Mouse (Mus musculus) spleen, adult 12 weeks (tissue): ENCODE measurements around the gene Prkab1.

ENCODE experiments used
- DNase-seq: peaks from one replicate; pipeline ENCODE4 v3.0.0; 2022; ENCODE audit warnings: low spot score

Gene Prkab1

GRCm38 (mm10) chr5:115979134-115979696, 45.1 kb downstream of the Prkab1 start:
- no peak for DNase-seq

DNA sequence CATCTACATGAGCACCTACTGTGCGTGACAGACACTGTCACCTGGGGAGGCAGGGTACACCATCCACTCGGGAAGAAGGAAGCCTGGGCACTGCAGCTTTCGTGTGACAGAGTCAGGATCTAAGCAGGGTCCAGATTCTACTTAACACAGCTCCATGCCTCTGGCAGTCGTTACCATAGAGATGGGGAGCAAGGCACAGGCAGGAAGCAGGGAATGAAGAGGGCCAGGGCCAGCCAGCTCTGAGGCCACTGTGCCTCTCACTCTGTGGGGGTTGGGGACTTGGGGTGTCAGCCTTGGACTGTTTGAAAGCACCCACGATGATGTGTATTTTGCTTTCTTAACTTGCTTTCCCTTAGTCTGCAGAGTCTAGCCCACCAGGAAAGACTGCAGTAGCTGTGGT, 46.1 kb downstream of the Prkab1 start:
- DNase-seq, result no peak

DNA sequence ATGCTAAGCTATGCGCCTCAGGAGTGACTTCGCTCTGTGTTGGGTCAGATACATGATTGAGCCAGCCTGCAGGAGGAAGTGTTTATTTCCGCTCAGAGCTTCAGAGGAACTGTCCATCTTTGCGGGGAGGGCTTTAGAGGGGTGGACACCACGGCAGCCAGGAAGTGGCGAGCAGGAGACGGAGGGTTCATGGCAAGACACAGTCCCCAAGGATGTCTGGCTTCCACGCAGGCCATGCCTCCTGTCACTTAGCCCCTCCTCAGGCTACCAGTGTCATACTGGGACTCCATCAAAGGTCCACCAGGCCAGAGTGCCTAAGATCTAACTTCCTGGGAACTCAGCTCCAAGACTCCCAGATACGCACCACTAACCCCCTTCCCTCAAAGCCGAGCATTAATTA, 46.6 kb downstream of the Prkab1 start:
- no peak for DNase-seq

DNA sequence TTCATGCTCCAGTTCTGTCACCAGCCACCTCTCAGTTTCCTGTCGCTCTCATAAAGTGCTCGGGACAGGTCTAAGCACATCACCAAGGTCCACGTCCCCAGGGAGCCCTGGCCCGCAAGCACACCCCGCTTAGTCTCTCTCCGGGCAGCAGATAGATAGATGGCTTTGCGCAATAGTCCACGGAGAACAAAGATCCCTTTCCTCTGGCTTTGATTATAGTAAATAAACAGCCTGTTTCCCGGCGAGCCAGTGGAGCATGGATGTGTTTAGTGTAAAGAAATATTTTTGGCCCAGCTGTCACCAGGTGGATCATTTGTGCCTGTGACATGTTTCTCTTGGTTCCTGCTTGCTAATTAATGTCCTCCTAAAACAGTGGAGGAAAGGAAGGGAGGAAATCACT, 47.0 kb downstream of the Prkab1 start:
- no peak for DNase-seq

- DNase-seq, result no peak
These were observed 47.9 kb downstream of the Prkab1 start for GRCm38 (mm10) chr5:115976446-115976845.

- DNase-seq, result no peak
These were observed 48.6 kb downstream of the Prkab1 start for GRCm38 (mm10) chr5:115975672-115976071.

DNA sequence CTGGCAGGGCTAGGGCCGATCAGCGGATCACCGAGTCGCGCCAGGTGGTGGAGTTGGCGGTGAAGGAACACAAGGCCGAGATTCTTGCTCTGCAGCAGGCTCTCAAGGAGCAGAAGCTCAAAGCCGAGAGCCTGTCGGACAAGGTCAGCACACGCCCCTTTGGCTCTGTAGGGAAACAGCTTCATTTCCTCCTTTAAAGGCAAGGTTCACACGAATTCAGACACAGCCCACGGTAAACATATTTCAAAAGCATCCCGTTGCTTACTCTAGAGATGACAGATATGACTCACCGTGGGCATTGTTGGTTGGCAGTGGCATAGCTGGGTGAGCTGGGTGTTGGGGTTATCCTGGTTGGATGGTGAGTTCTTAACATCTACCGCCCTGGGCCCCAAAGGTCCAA, 53.1 kb downstream of the Prkab1 start:
- DNase-seq, result no peak
